Mouse (Mus musculus) liver, postnatal 0 days (tissue): Measurements from ENCODE around the gene Chrm5.

Experiments
- CTCF ChIP-seq: sonication (generic); IDR thresholded peaks from 2 replicates; pipeline ENCODE4 v1.5.1; 2016; ENCODE audit warnings: antibody characterized with exemption, low read depth
- EP300 ChIP-seq: IDR thresholded peaks from 2 replicates; pipeline ENCODE4 v1.6.1; 2016; ENCODE audit warnings: antibody characterized with exemption, low read depth, mild to moderate bottlenecking

GRCm38 (mm10) chr2:112480669-112481068 is at the start of gene Chrm5:
- no peak for TF ChIP-seq CTCF
- TF ChIP-seq EP300 = no peak
